ENCODE assay signal across 32 mouse cellular contexts in the genomic region with DNA sequence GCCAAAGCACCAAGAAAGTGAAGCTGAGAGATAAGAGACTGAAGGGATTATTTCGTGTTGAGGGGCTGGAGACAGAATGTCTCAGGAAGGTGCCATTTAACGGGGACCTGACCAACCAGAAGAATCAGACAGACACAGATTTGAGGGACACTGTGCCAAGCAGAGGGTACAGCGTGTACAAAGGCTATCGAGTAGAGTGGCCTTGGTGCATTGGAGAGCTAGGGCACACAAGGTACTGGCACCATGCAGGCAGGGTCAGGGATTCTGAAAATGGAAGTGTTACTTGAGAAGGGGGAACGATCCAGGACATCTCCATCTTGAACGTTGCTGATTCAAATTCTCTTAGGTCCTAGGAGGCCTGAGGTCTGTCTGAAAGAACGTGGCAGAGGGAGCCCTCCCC. TPM values are rescaled to one million over a fixed set of nuclear protein-coding genes. Genes with fewer than 3 reads are reported as not detected.
"Had no signal": no experiment of that assay in that cellular context is flagged by ENCODE, and none has a peak within 500 bp of the region (broad histone marks: within the 10 kb centered on the region; RNA-seq: fewer than 3 reads in every experiment).

No protein-coding gene starts in this region.

- H3K27ac ChIP-seq: limb, embryonic 10.5 days; limb, embryonic 12.5 days; limb, embryonic 13.5 days; limb, embryonic 15.5 days; liver, embryonic 12.5 days; liver, embryonic 13.5 days; liver, embryonic 14.5 days; liver, embryonic 15.5 days; lung, embryonic 15.5 days; macrophage; midbrain, embryonic 10.5 days; midbrain, embryonic 12.5 days; midbrain, embryonic 13.5 days; midbrain, embryonic 15.5 days; neural tube, embryonic 12.5 days had no signal

- H3K4me3 ChIP-seq: limb, embryonic 10.5 days; limb, embryonic 12.5 days; limb, embryonic 13.5 days; limb, embryonic 15.5 days; liver, embryonic 12.5 days; liver, embryonic 13.5 days; liver, embryonic 15.5 days; lung, embryonic 15.5 days; megakaryocyte, embryonic 14.5 days; midbrain, embryonic 10.5 days; midbrain, embryonic 12.5 days; midbrain, embryonic 13.5 days; midbrain, embryonic 15.5 days; myocyte; neural tube, embryonic 12.5 days had no signal

- ATAC-seq: liver, embryonic 12.5 days; liver, postnatal 0 days; lung, postnatal 0 days; midbrain, embryonic 13.5 days; midbrain, embryonic 15.5 days; midbrain, embryonic 16.5 days had no signal

- DNase-seq: left cerebral cortex, postnatal 4 days; liver; liver, embryonic 13.5 days; liver, postnatal 0 days; lung, adult 18-20 months; lung, adult 2 months; lung, embryonic 14.5 days; lung, postnatal 10 days; lung, postnatal 14 days; lung, postnatal 36 days; lung, postnatal 4 days; midbrain, embryonic 14.5 days had no signal

RNA-seq across cellular contexts. Expression of a gene that starts 2.9 kb away (rescaled TPM):
- total RNA-seq: monocyte, adult 5-6 weeks had no signal

RNA-seq across cellular contexts. Expression of a gene that starts 33.6 kb away (rescaled TPM):
- total RNA-seq: megakaryocyte progenitor cell, adult 5-6 weeks; monocyte, adult 5-6 weeks had no signal
